Mouse (Mus musculus) limb, embryonic 12.5 days (tissue): Measurements from ENCODE around the gene Enpp4. TPM values are rescaled to one million over a fixed set of nuclear protein-coding genes. Genes with fewer than 3 reads are reported as not detected.

ENCODE experiments used
- ATAC-seq: fragments of 200-750 bp; cut with Nextera tagmentation; 2 replicates; pipeline ENCODE4 v1.8.0; 2017; ENCODE audit warnings: low read depth, moderate TSS enrichment; ENCODE audit not compliant: insufficient number of reproducible peaks, insufficient read depth, low FRiP score, low TSS enrichment
- H3K27ac ChIP-seq: fragments of 300-500 bp; sonication (generic); 2 replicates; pipeline ENCODE4 v1.5.1; 2016; ENCODE audit warnings: mild to moderate bottlenecking, moderate library complexity
- H3K27me3 ChIP-seq: fragments of 300-500 bp; sonication (generic); 2 replicates; pipeline ENCODE4 v1.6.1; 2016; ENCODE audit warnings: mild to moderate bottlenecking, moderate library complexity
- H3K36me3 ChIP-seq: fragments of 300-500 bp; sonication (generic); 2 replicates; pipeline ENCODE4 v1.6.1; 2016; ENCODE audit warnings: mild to moderate bottlenecking, moderate library complexity
- H3K4me1 ChIP-seq: fragments of 300-500 bp; sonication (generic); replicated peaks from 2 replicates; pipeline ENCODE4 v1.6.1; 2016
- H3K4me2 ChIP-seq: fragments of 300-500 bp; sonication (generic); 2 replicates; pipeline ENCODE4 v1.6.1; 2016; ENCODE audit warnings: mild to moderate bottlenecking, moderate library complexity
- H3K4me3 ChIP-seq: fragments of 300-500 bp; sonication (generic); replicated peaks from 2 replicates; pipeline ENCODE4 v1.5.1; 2016; ENCODE audit warnings: mild to moderate bottlenecking
- H3K9ac ChIP-seq: fragments of 300-500 bp; sonication (generic); replicated peaks from 2 replicates; pipeline ENCODE4 v1.6.1; 2016; ENCODE audit warnings: mild to moderate bottlenecking, moderate library complexity
- H3K9me3 ChIP-seq: fragments of 300-500 bp; sonication (generic); 2 replicates; pipeline ENCODE4 v1.6.1; 2016; ENCODE audit warnings: mild to moderate bottlenecking, moderate library complexity
- WGBS: fragments of 180-500 bp; shearing (Covaris S2); methylation state at CpG from one replicate; pipeline ENCODE4 v1.1.7; 2016; 5-methylcytosine and 5-hydroxymethylcytosine counted together
- polyA plus RNA-seq: library from polyadenylated mRNA; unstranded; fragments of >200 nt; fragmentation: Nextera tagmentation; extraction: Ambion mirVana; gene quantifications from 2 replicates; pipeline ENCODE4 v1.2.1, GENCODE M21; 2016

Gene Enpp4
- polyA plus RNA-seq, 1 experiment from 2014 or later: 3.6 TPM

DNA sequence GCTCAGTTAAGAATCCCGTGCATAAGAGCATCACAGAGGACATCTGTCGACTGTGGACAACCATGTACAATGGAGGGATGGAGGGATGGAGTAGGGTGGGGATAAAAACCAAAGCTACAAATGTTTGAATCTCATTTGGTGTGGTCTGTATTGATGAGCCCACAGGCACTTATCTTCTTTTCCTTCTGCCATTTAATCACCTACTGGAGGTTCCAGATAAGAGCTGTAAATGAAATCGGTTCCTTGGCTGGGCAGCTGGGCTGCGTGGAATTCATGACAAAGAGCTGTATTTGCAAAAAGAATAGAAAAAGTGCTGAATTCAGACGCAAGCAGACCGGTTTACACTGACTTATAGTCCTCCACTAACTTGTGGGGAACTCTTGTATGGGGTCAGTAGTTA is 28.5 kb upstream of the Enpp4 start:
- no peaks in the 10 kb centered on the region for H3K4me1 ChIP-seq
- peaks cover 15% of the 10 kb centered on the region; the same call in 1 of the 2 replicates for H3K27me3 ChIP-seq
- no peak overlapping the region for H3K27ac ChIP-seq
- H3K9me3 ChIP-seq: no peaks in the 10 kb centered on the region
- 77% methylated on average over 6 of the region's 6 CpGs for WGBS
- no peak overlapping the region for H3K4me2 ChIP-seq
- ATAC-seq: no peak
- no peak overlapping the region for H3K9ac ChIP-seq
- H3K36me3 ChIP-seq: no peaks in the 10 kb centered on the region
- H3K4me3 ChIP-seq: no peak overlapping the region

DNA sequence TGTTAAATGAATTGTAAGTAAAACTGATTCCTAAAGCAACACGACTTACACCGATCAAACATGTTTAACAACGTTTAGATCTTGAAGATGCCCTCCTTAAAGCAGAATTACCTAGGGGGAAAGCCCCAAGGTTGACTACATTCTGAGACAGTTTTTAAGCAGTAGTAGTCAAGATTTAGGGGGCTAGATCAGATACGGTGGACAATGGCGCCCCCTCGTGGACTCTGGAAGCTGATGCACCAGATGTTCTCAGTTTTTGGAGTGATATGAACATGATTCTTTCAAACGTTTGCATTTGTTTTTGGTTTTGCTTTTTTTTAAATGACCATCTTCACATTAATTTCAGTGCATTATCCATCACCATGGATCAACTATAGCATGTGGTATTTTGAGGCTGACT is 24.8 kb upstream of the Enpp4 start:
- no peak overlapping the region for H3K9ac ChIP-seq
- no peak overlapping the region for H3K27ac ChIP-seq
- H3K9me3 ChIP-seq: 0 out of 2 replicates have a peak, but pooled peaks cover 5% of the 10 kb centered on the region
- H3K27me3 ChIP-seq: peaks cover 14% of the 10 kb centered on the region; the same call in 1 of the 2 replicates
- no peaks in the 10 kb centered on the region for H3K36me3 ChIP-seq
- ATAC-seq: no peak
- no peak overlapping the region for H3K4me2 ChIP-seq
- H3K4me1 ChIP-seq: no peaks in the 10 kb centered on the region
- no peak overlapping the region for H3K4me3 ChIP-seq
- 15% methylated on average over 7 of the region's 7 CpGs for WGBS

DNA sequence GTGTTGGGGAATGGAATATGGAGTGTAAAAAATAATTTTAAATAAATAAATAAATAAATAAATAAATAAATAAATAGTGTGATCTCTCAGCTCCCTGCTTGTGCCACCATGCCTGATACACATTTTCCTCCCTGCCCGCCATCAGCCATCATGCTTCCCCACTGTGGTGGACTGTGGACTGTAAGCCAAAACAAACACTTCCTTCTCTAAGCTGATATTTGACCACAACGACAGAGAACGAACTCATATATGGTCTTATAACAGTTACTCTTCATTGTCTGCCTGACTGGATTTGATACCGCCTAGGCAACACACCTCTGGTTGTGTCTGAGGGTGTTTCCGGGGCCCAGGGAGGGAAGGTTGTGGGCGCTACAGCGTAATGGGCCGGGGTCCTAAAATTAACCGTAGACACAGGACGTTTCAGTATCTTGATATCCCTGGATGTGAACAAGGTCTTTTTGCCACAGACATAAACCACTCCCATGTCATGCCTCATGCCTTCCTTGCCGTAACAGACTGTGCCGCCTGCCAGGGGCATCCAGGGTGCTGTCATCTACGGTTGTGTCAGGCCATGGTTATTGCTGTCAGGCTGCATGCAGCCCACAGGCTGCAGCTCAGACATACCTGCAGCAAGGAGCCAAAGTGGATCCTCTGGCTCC is 23.6 kb upstream of the Enpp4 start:
- 0 out of 2 replicates have a peak, but pooled peaks cover 3% of the 10 kb centered on the region for H3K27me3 ChIP-seq

DNA sequence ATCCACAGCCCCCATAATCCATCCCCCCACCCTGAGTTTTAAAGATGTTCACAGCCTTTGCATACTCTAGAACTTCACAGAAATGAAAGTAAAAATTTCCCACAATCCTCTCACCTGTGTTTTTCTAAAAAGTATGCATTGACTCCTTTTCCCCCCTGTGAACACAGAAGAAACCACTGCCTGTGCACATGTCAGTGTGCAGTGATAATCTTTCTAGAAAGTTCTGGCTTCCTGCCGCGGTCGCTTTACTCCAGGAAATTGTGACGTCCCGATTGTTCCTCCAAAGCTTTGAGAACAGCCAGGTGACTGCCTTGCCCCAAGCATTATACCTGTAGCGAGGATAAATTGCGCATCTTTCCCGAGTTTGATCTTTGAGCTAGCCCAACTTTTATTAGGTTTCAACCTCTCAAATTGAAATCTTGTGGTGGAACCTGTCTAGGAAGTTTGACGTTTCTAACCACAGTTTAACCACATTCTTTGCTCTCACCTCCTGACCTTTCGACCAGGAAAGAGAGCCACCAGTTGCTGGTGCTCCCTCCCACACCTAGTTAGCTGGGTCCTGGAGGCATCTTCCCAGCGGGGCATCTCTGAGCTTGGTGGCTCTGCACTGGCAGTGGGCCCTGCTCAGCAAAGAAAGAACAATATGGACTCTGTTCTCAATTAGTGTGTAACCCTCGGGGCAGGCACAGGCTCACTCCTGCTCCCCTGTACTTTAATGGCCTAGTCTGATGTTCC is 15.9 kb upstream of the Enpp4 start:
- Histone ChIP-seq H3K27me3 (no peaks in the 10 kb centered on the region), H3K4me2 (no peak overlapping the region), H3K4me1 (peaks cover 13% of the 10 kb centered on the region), H3K9ac (no peak overlapping the region; the same call in 1 of the 2 replicates), H3K9me3 (no peaks in the 10 kb centered on the region), H3K27ac (no peak overlapping the region; the same call in 1 of the 2 replicates), H3K36me3 (no peaks in the 10 kb centered on the region), H3K4me3 (no peak overlapping the region)
- 46% methylated on average over 12 of the region's 12 CpGs for WGBS
- no peak for ATAC-seq

More for the DNA sequence above, 23.6 kb upstream of the Enpp4 start:
- Histone ChIP-seq H3K27ac (no peak overlapping the region), H3K9ac (no peak overlapping the region), H3K4me1 (no peaks in the 10 kb centered on the region), H3K36me3 (no peaks in the 10 kb centered on the region), H3K4me3 (no peak overlapping the region), H3K4me2 (no peak overlapping the region), H3K9me3 (0 out of 2 replicates have a peak, but pooled peaks cover 5% of the 10 kb centered on the region)
- WGBS: 91% methylated on average over 13 of the region's 13 CpGs
- ATAC-seq: no peak

DNA sequence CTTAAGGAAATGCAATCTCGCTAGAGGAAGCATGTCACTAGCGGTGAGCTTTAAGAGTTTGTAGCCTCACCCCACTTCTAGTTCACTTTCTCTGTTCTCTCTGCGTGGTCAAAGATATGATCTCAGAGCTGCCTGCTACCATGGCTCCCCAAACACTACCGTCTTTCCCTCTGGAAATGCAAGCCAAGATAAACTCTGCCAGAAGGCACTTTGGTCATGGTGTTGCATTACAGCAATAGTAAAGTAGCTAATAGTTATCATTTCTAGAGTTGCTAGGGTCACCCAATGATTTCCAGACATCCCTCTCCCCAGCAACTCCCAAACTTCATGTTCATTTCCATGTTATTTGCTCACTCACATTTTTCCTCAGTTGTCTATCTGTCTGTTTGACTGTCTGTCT is 12.6 kb upstream of the Enpp4 start:
- H3K4me3 ChIP-seq: no peak overlapping the region
- 87% methylated on average over 4 of the region's 4 CpGs for WGBS

DNA sequence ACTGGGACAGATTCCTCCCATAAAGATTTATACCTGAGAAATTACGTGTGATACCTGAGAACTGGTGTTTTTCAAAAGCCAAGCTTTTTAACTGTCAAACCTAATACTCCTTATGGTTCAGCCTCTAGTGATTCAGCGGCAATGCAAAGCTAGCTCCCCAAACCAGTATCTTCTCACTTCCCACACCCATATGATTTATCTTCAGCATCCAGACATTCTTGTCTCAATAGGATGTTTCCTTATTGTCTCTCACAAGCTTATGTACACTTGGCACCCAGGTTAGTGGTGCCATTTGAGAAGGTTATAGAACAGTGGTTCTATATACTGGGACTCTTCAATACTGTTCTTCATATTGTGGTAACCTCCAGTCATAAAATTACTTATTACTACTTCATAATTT is 12.1 kb upstream of the Enpp4 start:
- Histone ChIP-seq H3K9me3 (no peaks in the 10 kb centered on the region), H3K27ac (no peak overlapping the region), H3K4me2 (no peak overlapping the region), H3K4me1 (peaks cover 13% of the 10 kb centered on the region), H3K9ac (no peak overlapping the region), H3K4me3 (no peak overlapping the region), H3K36me3 (no peaks in the 10 kb centered on the region), H3K27me3 (no peaks in the 10 kb centered on the region)
- no peak for ATAC-seq
- WGBS: 73% methylated on average over 2 of the region's 2 CpGs

More for the DNA sequence above, 12.6 kb upstream of the Enpp4 start:
- H3K9ac ChIP-seq: no peak overlapping the region
- no peak for ATAC-seq
- no peaks in the 10 kb centered on the region for H3K27me3 ChIP-seq
- no peaks in the 10 kb centered on the region for H3K9me3 ChIP-seq
- no peak overlapping the region for H3K27ac ChIP-seq
- H3K4me1 ChIP-seq: peaks cover 13% of the 10 kb centered on the region
- H3K4me2 ChIP-seq: no peak overlapping the region
- no peaks in the 10 kb centered on the region for H3K36me3 ChIP-seq

DNA sequence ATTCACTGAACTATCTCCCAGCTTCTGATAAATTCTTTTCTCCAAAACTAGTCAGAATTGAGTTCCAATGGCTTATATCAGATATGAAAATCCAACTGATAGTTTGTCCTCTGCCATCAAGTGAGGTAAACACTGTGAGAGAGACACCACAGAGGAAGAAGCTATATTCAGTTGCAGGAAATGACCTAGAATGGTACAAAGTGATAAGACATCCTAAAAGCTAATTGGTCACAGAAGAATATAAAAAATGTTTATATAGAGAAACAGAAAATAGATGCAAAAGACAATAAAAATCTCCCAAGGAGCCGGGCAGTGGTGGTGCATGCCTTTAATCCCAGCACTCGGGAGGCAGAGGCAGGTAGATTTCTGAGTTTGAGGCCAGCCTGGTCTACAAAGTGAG is 11.0 kb upstream of the Enpp4 start:
- no peak overlapping the region for H3K27ac ChIP-seq
- H3K9me3 ChIP-seq: no peaks in the 10 kb centered on the region
- H3K36me3 ChIP-seq: no peaks in the 10 kb centered on the region
- H3K4me2 ChIP-seq: no peak overlapping the region
- no peaks in the 10 kb centered on the region for H3K27me3 ChIP-seq
- 0 out of 2 replicates have a peak, but pooled peaks cover 6% of the 10 kb centered on the region for H3K4me1 ChIP-seq
- H3K9ac ChIP-seq: no peak overlapping the region
- no peak for ATAC-seq
- 84% methylated on average over 2 of the region's 2 CpGs for WGBS
- no peak overlapping the region for H3K4me3 ChIP-seq

DNA sequence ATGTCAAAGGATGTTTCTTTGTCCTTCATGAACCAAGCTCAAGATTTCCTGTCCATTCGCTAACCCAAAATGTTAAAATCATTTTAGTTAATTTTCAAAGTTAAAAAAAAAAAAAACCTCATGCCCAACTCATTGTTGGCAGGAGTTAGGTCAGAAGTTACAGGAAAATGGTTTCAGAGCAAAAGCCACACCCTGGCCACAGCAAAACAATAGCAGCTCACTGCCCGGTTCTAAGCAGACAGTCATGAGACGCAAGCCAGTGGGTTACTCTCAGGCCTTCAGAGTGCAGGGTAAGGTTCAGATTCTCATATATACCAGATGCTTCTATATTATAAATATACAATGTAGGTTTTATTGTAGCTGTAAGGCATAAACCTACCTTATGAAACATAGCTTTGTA is 2.7 kb upstream of the Enpp4 start:
- Histone ChIP-seq H3K4me2 (no peak overlapping the region), H3K4me3 (no peak overlapping the region), H3K27me3 (peaks cover 14% of the 10 kb centered on the region; the same call in 1 of the 2 replicates), H3K27ac (no peak overlapping the region), H3K9me3 (no peaks in the 10 kb centered on the region), H3K4me1 (peaks cover 6% of the 10 kb centered on the region), H3K9ac (no peak overlapping the region), H3K36me3 (no peaks in the 10 kb centered on the region)
- 77% methylated on average over 3 of the region's 3 CpGs for whole genome bisulfite sequencing
- no peak for ATAC-seq

DNA sequence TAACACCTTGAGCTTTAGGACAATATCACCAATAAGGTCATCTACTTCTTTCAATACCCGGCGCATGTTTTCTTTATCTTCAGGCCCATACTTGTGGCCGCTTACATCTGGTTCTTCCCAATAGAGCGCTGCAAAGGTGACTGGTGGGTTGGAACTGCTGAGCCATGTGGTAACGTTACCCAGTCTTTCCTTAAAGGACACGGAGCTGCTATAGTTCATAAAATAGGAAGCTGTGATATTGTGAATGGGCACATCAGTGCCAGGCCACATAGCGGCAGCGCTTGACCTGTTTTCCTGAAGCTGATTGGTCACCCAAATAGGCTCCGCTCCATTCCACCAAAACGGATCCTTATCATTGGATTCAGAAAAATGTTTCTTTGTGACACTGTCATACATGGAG is 3.6 kb downstream of the Enpp4 start:
- no peak for ATAC-seq
- Histone ChIP-seq H3K27me3 (peaks cover 13% of the 10 kb centered on the region; the same call in 1 of the 2 replicates), H3K9ac (no peak overlapping the region), H3K36me3 (no peaks in the 10 kb centered on the region), H3K4me3 (no peak overlapping the region), H3K4me1 (peaks cover 6% of the 10 kb centered on the region), H3K4me2 (no peak overlapping the region), H3K27ac (no peak overlapping the region), H3K9me3 (no peaks in the 10 kb centered on the region)
- 91% methylated on average over 10 of the region's 10 CpGs for WGBS

DNA sequence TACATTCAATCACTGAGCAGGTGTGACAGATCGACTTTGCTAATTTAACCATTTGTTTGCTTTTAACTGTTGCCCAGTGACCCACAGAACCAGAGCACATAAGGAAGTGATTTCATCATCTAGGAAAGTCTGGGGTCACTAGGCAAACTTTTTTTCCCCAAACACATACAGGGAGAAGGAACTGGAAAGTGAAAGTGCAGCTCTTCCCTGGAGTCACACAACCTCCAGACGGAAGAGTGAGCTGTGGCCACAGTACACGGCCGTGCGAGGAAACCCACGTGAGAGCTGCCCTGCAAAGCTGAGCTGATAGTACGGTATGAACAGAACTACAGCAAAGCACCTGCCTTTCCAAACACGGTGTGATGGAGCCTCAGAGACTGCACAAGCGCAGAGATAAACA is 4.7 kb downstream of the Enpp4 start:
- Histone ChIP-seq H3K27ac (no peak overlapping the region), H3K9ac (no peak overlapping the region)

DNA sequence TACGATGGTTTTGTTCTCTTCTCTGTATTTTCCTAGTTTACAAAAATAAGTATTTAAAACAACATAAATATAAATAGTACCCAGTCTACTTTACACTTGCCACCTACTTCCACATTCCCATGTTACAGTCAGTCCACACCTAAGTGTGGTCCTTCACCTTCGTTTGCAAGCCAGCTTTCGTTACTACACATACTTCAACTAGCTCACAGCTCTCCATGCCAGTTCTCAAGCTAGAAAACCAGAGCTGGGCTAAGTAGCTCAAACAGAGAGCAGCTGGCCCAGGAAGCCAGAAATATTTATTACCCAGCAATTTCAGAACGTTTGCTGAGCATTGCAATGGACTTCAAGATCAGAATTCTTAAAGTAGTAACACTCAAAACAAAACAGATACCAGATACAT is 5.1 kb downstream of the Enpp4 start:
- no peak for ATAC-seq
- Histone ChIP-seq H3K4me2 (no peak overlapping the region; the same call in 1 of the 2 replicates), H3K9ac (no peak overlapping the region), H3K4me1 (peaks cover 6% of the 10 kb centered on the region), H3K36me3 (no peaks in the 10 kb centered on the region), H3K4me3 (no peak overlapping the region), H3K27ac (no peak overlapping the region), H3K9me3 (no peaks in the 10 kb centered on the region), H3K27me3 (peaks cover 11% of the 10 kb centered on the region; the same call in 1 of the 2 replicates)
- WGBS: 54% methylated on average over 4 of the region's 4 CpGs

More for the DNA sequence above, 4.7 kb downstream of the Enpp4 start:
- Histone ChIP-seq H3K4me2 (no peak overlapping the region), H3K9me3 (no peaks in the 10 kb centered on the region), H3K4me3 (no peak overlapping the region), H3K27me3 (peaks cover 11% of the 10 kb centered on the region; the same call in 1 of the 2 replicates), H3K4me1 (peaks cover 6% of the 10 kb centered on the region), H3K36me3 (no peaks in the 10 kb centered on the region)
- WGBS: 68% methylated on average over 9 of the region's 9 CpGs
- no peak for ATAC-seq
